Mouse (Mus musculus) ES-Bruce4 (cell line): ENCODE results near the gene Best2.

Source experiments
- CTCF ChIP-seq: IDR thresholded peaks from one replicate; pipeline ENCODE4 v1.8.1; 2011; ENCODE audit warnings: low read depth, low read length
- POLR2A ChIP-seq: IDR thresholded peaks from one replicate; pipeline ENCODE4 v1.8.1; 2011; ENCODE audit warnings: low read length; ENCODE audit not compliant: insufficient read depth

DNA sequence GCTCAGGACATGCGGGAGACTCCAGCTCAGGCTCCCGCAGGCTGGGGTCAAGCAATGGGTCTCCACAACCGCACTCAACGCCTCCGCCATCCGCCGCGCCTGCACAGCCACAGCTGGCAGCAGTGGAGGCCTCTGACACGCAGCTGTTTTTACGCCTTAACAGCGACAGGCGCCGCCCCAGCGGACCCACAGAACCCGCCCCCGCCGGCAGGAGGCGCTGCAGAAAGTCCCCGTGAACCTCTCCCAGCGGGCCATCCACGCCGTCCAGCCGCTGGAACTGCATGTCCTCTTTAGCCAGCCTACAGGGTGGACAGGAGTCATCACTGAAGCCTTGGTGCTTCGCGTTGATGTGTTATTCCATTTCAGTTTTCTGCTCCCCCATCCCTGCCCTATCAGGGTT lies 6.6 kb downstream of the Best2 start:
- TF ChIP-seq CTCF = peak; percentile 70
- TF ChIP-seq POLR2A = no peak
